Mouse (Mus musculus) stomach, postnatal 0 days (tissue): ENCODE measurements at regions not wholly inside any gene's neighbourhood (a gene's known extent, or its start where the extent isn't known, plus 50 kb on each side); places are given as distances from the start of the nearest gene placed in this dataset.

ENCODE experiments used
- ATAC-seq: fragments of 200-750 bp; cut with Nextera tagmentation; 2 replicates; pipeline ENCODE4 v1.8.0; 2017; ENCODE audit not compliant: low FRiP score, low TSS enrichment
- DNase-seq: peaks from one replicate; pipeline ENCODE4 v3.0.0-alpha.2; 2016; ENCODE audit warnings: low spot score
- H3K27ac ChIP-seq: fragments of 300-500 bp; sonication (generic); replicated peaks from 2 replicates; pipeline ENCODE4 v1.5.1; 2014; ENCODE audit warnings: mild to moderate bottlenecking, control low read depth
- H3K27me3 ChIP-seq: fragments of 300-500 bp; sonication (generic); 2 replicates; pipeline ENCODE4 v1.6.1; 2014; ENCODE audit warnings: low read length; ENCODE audit not compliant: control insufficient read depth, insufficient read depth
- H3K36me3 ChIP-seq: fragments of 300-500 bp; sonication (generic); 2 replicates; pipeline ENCODE4 v1.6.1; 2014; ENCODE audit warnings: low read length, mixed read lengths; ENCODE audit not compliant: control insufficient read depth, insufficient read depth
- H3K4me1 ChIP-seq: fragments of 300-500 bp; sonication (generic); replicated peaks from 2 replicates; pipeline ENCODE4 v1.6.1; 2014; ENCODE audit warnings: antibody characterized with exemption; ENCODE audit not compliant: control insufficient read depth, insufficient read depth
- H3K4me2 ChIP-seq: fragments of 300-500 bp; sonication (generic); replicated peaks from 2 replicates; pipeline ENCODE4 v1.6.1; 2014; ENCODE audit warnings: low read depth, mild to moderate bottlenecking, control low read depth, moderate library complexity
- H3K4me3 ChIP-seq: fragments of 300-500 bp; sonication (generic); 2 replicates; pipeline ENCODE4 v1.5.1; 2014; ENCODE audit warnings: low read depth, low read length, control low read depth
- H3K9ac ChIP-seq: fragments of 300-500 bp; sonication (generic); 2 replicates; pipeline ENCODE4 v1.6.1; 2014; ENCODE audit warnings: mild to moderate bottlenecking, low read length, control low read depth, mixed read lengths
- H3K9me3 ChIP-seq: fragments of 300-500 bp; sonication (generic); 2 replicates; pipeline ENCODE4 v1.6.1; 2016; ENCODE audit warnings: low read length; ENCODE audit not compliant: control insufficient read depth
- CTCF ChIP-seq: IDR thresholded peaks from 2 replicates; pipeline ENCODE4 v1.5.1; 2016; ENCODE audit warnings: antibody characterized with exemption, low read depth, mild to moderate bottlenecking, moderate library complexity
- EP300 ChIP-seq: optimal IDR thresholded peaks from 2 replicates; pipeline ENCODE3; 2016; ENCODE audit warnings: antibody characterized with exemption
- WGBS: fragments of 180-500 bp; shearing (Covaris S2); extraction: QIAGEN DNeasy Blood & Tissue Kit; methylation state at CpG from one replicate; pipeline ENCODE4 v1.1.7; 2014; 5-methylcytosine and 5-hydroxymethylcytosine counted together

GRCm38 (mm10) chr1:88809756-88810155, 107.7 kb upstream of the Arl4c start:
- no peak for DNase-seq
- H3K36me3 ChIP-seq = no peaks in the 10 kb centered on the region
- no peak for ATAC-seq
- no peak overlapping the region for H3K9ac ChIP-seq
- TF ChIP-seq EP300 (no peak), CTCF (no peak)
- H3K27me3 ChIP-seq = no peaks in the 10 kb centered on the region
- no peak overlapping the region for H3K27ac ChIP-seq
- no peak overlapping the region for H3K4me2 ChIP-seq
- no peaks in the 10 kb centered on the region for H3K9me3 ChIP-seq
- no peak overlapping the region for H3K4me3 ChIP-seq
- 74% methylated on average over 2 of the region's 2 CpGs for WGBS
- no peaks in the 10 kb centered on the region for H3K4me1 ChIP-seq

GRCm38 (mm10) chr1:88813200-88813599, 111.2 kb upstream of the Arl4c start:
- H3K9me3 ChIP-seq = no peaks in the 10 kb centered on the region
- H3K9ac ChIP-seq = no peak overlapping the region
- 70% methylated on average over 7 of the region's 7 CpGs for WGBS
- no peaks in the 10 kb centered on the region for H3K4me1 ChIP-seq
- no peak overlapping the region for H3K4me3 ChIP-seq
- no peak overlapping the region for H3K27ac ChIP-seq
- no peak for DNase-seq
- no peaks in the 10 kb centered on the region for H3K27me3 ChIP-seq
- H3K36me3 ChIP-seq = no peaks in the 10 kb centered on the region
- no peak overlapping the region for H3K4me2 ChIP-seq
- ATAC-seq = no peak
- TF ChIP-seq CTCF (no peak), EP300 (no peak)

GRCm38 (mm10) chr1:88816376-88816945, 114.4 kb upstream of the Arl4c start:
- Histone ChIP-seq H3K4me1 (no peaks in the 10 kb centered on the region), H3K9ac (no peak overlapping the region), H3K9me3 (no peaks in the 10 kb centered on the region), H3K27me3 (no peaks in the 10 kb centered on the region), H3K27ac (no peak overlapping the region), H3K4me3 (no peak overlapping the region), H3K4me2 (no peak overlapping the region), H3K36me3 (no peaks in the 10 kb centered on the region)
- ATAC-seq = no peak
- no peak for TF ChIP-seq EP300
- no peak for TF ChIP-seq CTCF
- 66% methylated on average over 9 of the region's 9 CpGs for WGBS
- DNase-seq = no peak

GRCm38 (mm10) chr1:88825215-88825614, 123.2 kb upstream of the Arl4c start:
- 78% methylated on average over 4 of the region's 4 CpGs for WGBS
- Histone ChIP-seq H3K27ac (no peak overlapping the region), H3K4me1 (no peaks in the 10 kb centered on the region), H3K4me3 (no peak overlapping the region), H3K36me3 (no peaks in the 10 kb centered on the region), H3K4me2 (no peak overlapping the region), H3K27me3 (no peaks in the 10 kb centered on the region), H3K9me3 (no peaks in the 10 kb centered on the region), H3K9ac (no peak overlapping the region)
- DNase-seq (no peak), ATAC-seq (no peak)
- TF ChIP-seq CTCF (no peak), EP300 (no peak)

DNA sequence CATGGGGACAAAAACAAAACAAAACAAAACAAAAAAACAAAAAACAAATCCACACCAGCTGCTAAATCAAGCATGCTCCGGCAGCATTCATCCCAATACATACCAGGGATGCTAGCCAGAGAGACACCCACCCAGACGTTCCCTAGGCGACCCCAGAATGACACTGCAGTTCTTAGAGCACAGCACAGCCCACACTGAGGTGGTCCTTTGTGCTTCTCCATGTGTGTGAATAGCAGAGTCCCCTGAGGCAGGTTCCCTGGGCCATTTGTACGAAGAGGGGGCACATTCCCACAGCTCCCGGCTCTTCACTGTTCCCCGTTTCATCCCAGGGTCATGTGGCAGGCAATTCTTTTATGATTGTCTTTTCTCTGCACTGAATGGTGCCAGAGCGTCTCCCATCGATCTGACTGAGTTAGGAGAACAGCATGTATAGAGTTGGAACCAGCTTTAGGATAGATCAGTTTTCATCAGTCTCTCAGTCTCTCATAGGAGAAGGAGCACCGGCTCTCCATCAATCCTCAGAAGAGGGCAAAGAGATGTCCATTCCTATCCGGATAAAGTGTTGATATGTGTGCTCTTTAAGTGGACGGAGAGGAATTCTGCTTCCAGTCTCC, 136.7 kb upstream of the Arl4c start:
- Histone ChIP-seq H3K4me1 (no peaks in the 10 kb centered on the region), H3K9me3 (no peaks in the 10 kb centered on the region), H3K27ac (no peak overlapping the region), H3K27me3 (no peaks in the 10 kb centered on the region), H3K9ac (no peak overlapping the region), H3K4me3 (no peak overlapping the region), H3K4me2 (no peak overlapping the region), H3K36me3 (no peaks in the 10 kb centered on the region)
- no peak for ATAC-seq
- no peak for DNase-seq
- TF ChIP-seq CTCF = no peak
- TF ChIP-seq EP300 = no peak
- 70% methylated on average over 11 of the region's 11 CpGs for WGBS

DNA sequence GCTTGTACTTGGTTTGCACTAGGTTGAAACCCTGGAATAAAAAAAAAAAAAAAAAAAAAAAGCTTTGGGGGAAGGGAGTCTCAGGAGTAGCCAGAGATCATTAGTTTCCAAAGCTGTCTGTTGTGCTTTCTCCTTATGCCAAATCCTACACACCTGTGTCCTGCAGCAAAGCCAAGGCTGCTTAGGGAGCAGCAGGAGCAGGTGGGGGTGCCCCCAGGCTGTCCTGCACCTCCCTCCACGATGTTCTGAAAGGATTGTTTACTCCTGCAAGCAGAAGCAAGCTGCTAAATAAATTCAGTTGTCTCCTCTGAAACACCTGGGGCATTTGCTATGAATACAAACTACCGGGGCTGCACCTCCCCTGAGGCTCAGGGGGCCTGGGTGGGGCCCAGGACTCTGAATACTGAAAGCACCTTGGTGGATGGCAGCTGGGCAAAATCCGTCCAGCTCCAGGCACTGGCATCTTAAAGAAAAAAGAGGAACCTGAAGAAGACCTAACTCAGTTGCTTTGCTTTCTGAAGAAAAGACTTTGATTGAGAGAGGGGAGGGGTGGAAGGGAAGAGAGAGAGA, 137.5 kb upstream of the Arl4c start:
- TF ChIP-seq CTCF (no peak), EP300 (no peak)
- no peaks in the 10 kb centered on the region for H3K27me3 ChIP-seq
- no peak for ATAC-seq
- no peak overlapping the region for H3K4me3 ChIP-seq
- H3K4me1 ChIP-seq = no peaks in the 10 kb centered on the region
- H3K36me3 ChIP-seq = no peaks in the 10 kb centered on the region
- H3K27ac ChIP-seq = no peak overlapping the region
- no peak overlapping the region for H3K4me2 ChIP-seq
- WGBS = 18% methylated on average over 3 of the region's 3 CpGs
- DNase-seq = no peak
- no peak overlapping the region for H3K9ac ChIP-seq
- no peaks in the 10 kb centered on the region for H3K9me3 ChIP-seq
